Mouse (Mus musculus): Measurements from ENCODE around the gene Lifr. TPM values are rescaled to one million over a fixed set of nuclear protein-coding genes. Genes with fewer than 3 reads are reported as not detected.

Gene Lifr
- polyA plus RNA-seq, 1 experiment from 2014 or later, result 28.7 TPM

GRCm38 (mm10) chr15:7088691-7089090 lies 1.7 kb upstream of the Lifr start:
- Histone ChIP-seq H3K4me3 (ENCODE audit: low read depth, low read length) (no peak overlapping the region), H3K9ac (ENCODE audit: low read depth, low read length) (no peak overlapping the region), H3K9me3 (ENCODE audit: control insufficient read depth, low read length) (no peaks in the 10 kb centered on the region), H3K27ac (ENCODE audit: low read depth, low read length) (no peak overlapping the region), H3K27me3 (replicated peaks; ENCODE audit: control insufficient read depth, insufficient read depth, low read length) (no peaks in the 10 kb centered on the region; the same call in 1 of the 2 replicates), H3K4me2 (no peak overlapping the region), H3K4me1 (replicated peaks; ENCODE audit: control insufficient read depth, insufficient read depth, low read length) (no peaks in the 10 kb centered on the region), H3K36me3 (ENCODE audit: control insufficient read depth, insufficient read depth, low read length) (no peaks in the 10 kb centered on the region)
- DNase-seq (ENCODE audit: low spot score) (no peak), ATAC-seq (replicated peaks; ENCODE audit: low FRiP score) (0 out of 2 replicates have a peak, but pooled peaks have one; percentile 36)
- WGBS, result 13% methylated on average over 2 of the region's 2 CpGs

GRCm38 (mm10) chr15:7092321-7092720 lies 1.9 kb downstream of the Lifr start:
- no peak for ATAC-seq (replicated peaks; ENCODE audit: low FRiP score)
- DNase-seq (ENCODE audit: low spot score), result no peak
- Histone ChIP-seq H3K4me1 (replicated peaks; ENCODE audit: control insufficient read depth, insufficient read depth, low read length) (no peaks in the 10 kb centered on the region), H3K36me3 (ENCODE audit: control insufficient read depth, insufficient read depth, low read length) (no peaks in the 10 kb centered on the region), H3K4me3 (ENCODE audit: low read depth, low read length) (no peak overlapping the region), H3K4me2 (peak overlapping the region; percentile 44), H3K9ac (ENCODE audit: low read depth, low read length) (no peak overlapping the region), H3K9me3 (ENCODE audit: control insufficient read depth, low read length) (no peaks in the 10 kb centered on the region), H3K27me3 (replicated peaks; ENCODE audit: control insufficient read depth, insufficient read depth, low read length) (no peaks in the 10 kb centered on the region), H3K27ac (ENCODE audit: low read depth, low read length) (no peak overlapping the region)
- WGBS, result 33% methylated on average over 8 of the region's 8 CpGs

GRCm38 (mm10) chr15:7099406-7099805 lies 9.0 kb downstream of the Lifr start:
- H3K36me3 ChIP-seq (ENCODE audit: control insufficient read depth, insufficient read depth, low read length), result no peaks in the 10 kb centered on the region
- no peaks in the 10 kb centered on the region for H3K4me1 ChIP-seq (replicated peaks; ENCODE audit: control insufficient read depth, insufficient read depth, low read length)
- WGBS, result 65% methylated on average over 1 of the region's 1 CpGs
- H3K27ac ChIP-seq (ENCODE audit: low read depth, low read length), result no peak overlapping the region
- no peaks in the 10 kb centered on the region for H3K27me3 ChIP-seq (replicated peaks; ENCODE audit: control insufficient read depth, insufficient read depth, low read length)
- H3K4me3 ChIP-seq (ENCODE audit: low read depth, low read length), result no peak overlapping the region
- H3K9ac ChIP-seq (ENCODE audit: low read depth, low read length), result no peak overlapping the region
- no peak overlapping the region for H3K4me2 ChIP-seq
- DNase-seq (ENCODE audit: low spot score) (no peak), ATAC-seq (replicated peaks; ENCODE audit: low FRiP score) (no peak)
- H3K9me3 ChIP-seq (ENCODE audit: control insufficient read depth, low read length), result no peaks in the 10 kb centered on the region

GRCm38 (mm10) chr15:7100226-7100625 lies 9.8 kb downstream of the Lifr start:
- WGBS, result 88% methylated on average over 6 of the region's 6 CpGs
- H3K27me3 ChIP-seq (replicated peaks; ENCODE audit: control insufficient read depth, insufficient read depth, low read length), result no peaks in the 10 kb centered on the region
- no peak overlapping the region for H3K4me3 ChIP-seq (ENCODE audit: low read depth, low read length)
- H3K4me2 ChIP-seq, result no peak overlapping the region
- no peak for ATAC-seq (replicated peaks; ENCODE audit: low FRiP score)
- H3K36me3 ChIP-seq (ENCODE audit: control insufficient read depth, insufficient read depth, low read length), result no peaks in the 10 kb centered on the region
- no peaks in the 10 kb centered on the region for H3K9me3 ChIP-seq (ENCODE audit: control insufficient read depth, low read length)
- no peak overlapping the region for H3K27ac ChIP-seq (ENCODE audit: low read depth, low read length)
- no peak for DNase-seq (ENCODE audit: low spot score)
- no peak overlapping the region for H3K9ac ChIP-seq (ENCODE audit: low read depth, low read length)
- H3K4me1 ChIP-seq (replicated peaks; ENCODE audit: control insufficient read depth, insufficient read depth, low read length), result no peaks in the 10 kb centered on the region

GRCm38 (mm10) chr15:7103051-7103450 lies 12.6 kb downstream of the Lifr start:
- Histone ChIP-seq H3K4me1 (replicated peaks; ENCODE audit: control insufficient read depth, insufficient read depth, low read length) (no peaks in the 10 kb centered on the region), H3K9me3 (ENCODE audit: control insufficient read depth, low read length) (no peaks in the 10 kb centered on the region), H3K27ac (ENCODE audit: low read depth, low read length) (no peak overlapping the region), H3K36me3 (ENCODE audit: control insufficient read depth, insufficient read depth, low read length) (no peaks in the 10 kb centered on the region), H3K4me2 (no peak overlapping the region), H3K27me3 (replicated peaks; ENCODE audit: control insufficient read depth, insufficient read depth, low read length) (no peaks in the 10 kb centered on the region), H3K4me3 (ENCODE audit: low read depth, low read length) (no peak overlapping the region), H3K9ac (ENCODE audit: low read depth, low read length) (no peak overlapping the region)
- ATAC-seq (replicated peaks; ENCODE audit: low FRiP score) (no peak), DNase-seq (ENCODE audit: low spot score) (no peak)
- 89% methylated on average over 2 of the region's 2 CpGs for WGBS

- DNase-seq (ENCODE audit: low spot score), result no peak
- no peak for ATAC-seq (replicated peaks; ENCODE audit: low FRiP score)
- no peak overlapping the region for H3K27ac ChIP-seq (ENCODE audit: low read depth, low read length)
- H3K9ac ChIP-seq (ENCODE audit: low read depth, low read length), result no peak overlapping the region
- no peaks in the 10 kb centered on the region for H3K4me1 ChIP-seq (replicated peaks; ENCODE audit: control insufficient read depth, insufficient read depth, low read length)
- H3K4me2 ChIP-seq, result no peak overlapping the region
- no peak overlapping the region for H3K4me3 ChIP-seq (ENCODE audit: low read depth, low read length)
- no peaks in the 10 kb centered on the region for H3K36me3 ChIP-seq (ENCODE audit: control insufficient read depth, insufficient read depth, low read length)
- no peaks in the 10 kb centered on the region for H3K9me3 ChIP-seq (ENCODE audit: control insufficient read depth, low read length)
- 54% methylated on average over 5 of the region's 5 CpGs for WGBS
- H3K27me3 ChIP-seq (replicated peaks; ENCODE audit: control insufficient read depth, insufficient read depth, low read length), result no peaks in the 10 kb centered on the region
These were observed 14.8 kb downstream of the Lifr start for GRCm38 (mm10) chr15:7105224-7105623.

- H3K9ac ChIP-seq (ENCODE audit: low read depth, low read length), result no peak overlapping the region
These were observed 17.7 kb downstream of the Lifr start for GRCm38 (mm10) chr15:7108160-7108559.

GRCm38 (mm10) chr15:7112227-7112907 lies 22.0 kb downstream of the Lifr start:
- no peak for ATAC-seq (replicated peaks; ENCODE audit: low FRiP score)
- Histone ChIP-seq H3K4me3 (ENCODE audit: low read depth, low read length) (no peak overlapping the region), H3K9me3 (ENCODE audit: control insufficient read depth, low read length) (no peaks in the 10 kb centered on the region), H3K4me1 (replicated peaks; ENCODE audit: control insufficient read depth, insufficient read depth, low read length) (no peaks in the 10 kb centered on the region), H3K27me3 (replicated peaks; ENCODE audit: control insufficient read depth, insufficient read depth, low read length) (no peaks in the 10 kb centered on the region), H3K36me3 (ENCODE audit: control insufficient read depth, insufficient read depth, low read length) (no peaks in the 10 kb centered on the region), H3K27ac (ENCODE audit: low read depth, low read length) (no peak overlapping the region), H3K4me2 (no peak overlapping the region), H3K9ac (ENCODE audit: low read depth, low read length) (no peak overlapping the region)
- 70% methylated on average over 6 of the region's 6 CpGs for WGBS
- DNase-seq (ENCODE audit: low spot score), result peak; percentile 19

More at GRCm38 (mm10) chr15:7108160-7108559, 17.7 kb downstream of the Lifr start:
- Histone ChIP-seq H3K4me2 (no peak overlapping the region), H3K4me1 (replicated peaks; ENCODE audit: control insufficient read depth, insufficient read depth, low read length) (no peaks in the 10 kb centered on the region), H3K4me3 (ENCODE audit: low read depth, low read length) (no peak overlapping the region), H3K36me3 (ENCODE audit: control insufficient read depth, insufficient read depth, low read length) (no peaks in the 10 kb centered on the region), H3K9me3 (ENCODE audit: control insufficient read depth, low read length) (no peaks in the 10 kb centered on the region), H3K27me3 (replicated peaks; ENCODE audit: control insufficient read depth, insufficient read depth, low read length) (no peaks in the 10 kb centered on the region), H3K27ac (ENCODE audit: low read depth, low read length) (no peak overlapping the region)
- DNase-seq (ENCODE audit: low spot score), result no peak
- no peak for ATAC-seq (replicated peaks; ENCODE audit: low FRiP score)
- WGBS, result 89% methylated on average over 6 of the region's 6 CpGs

GRCm38 (mm10) chr15:7113906-7114305 lies 23.5 kb downstream of the Lifr start:
- H3K36me3 ChIP-seq (ENCODE audit: control insufficient read depth, insufficient read depth, low read length), result no peaks in the 10 kb centered on the region
- H3K27ac ChIP-seq (ENCODE audit: low read depth, low read length), result no peak overlapping the region
- 54% methylated on average over 3 of the region's 3 CpGs for WGBS
- no peak overlapping the region for H3K9ac ChIP-seq (ENCODE audit: low read depth, low read length)
- no peaks in the 10 kb centered on the region for H3K4me1 ChIP-seq (replicated peaks; ENCODE audit: control insufficient read depth, insufficient read depth, low read length)
- H3K4me2 ChIP-seq, result no peak overlapping the region
- no peaks in the 10 kb centered on the region for H3K27me3 ChIP-seq (replicated peaks; ENCODE audit: control insufficient read depth, insufficient read depth, low read length)
- DNase-seq (ENCODE audit: low spot score) (peak; percentile 9), ATAC-seq (replicated peaks; ENCODE audit: low FRiP score) (no peak)
- H3K4me3 ChIP-seq (ENCODE audit: low read depth, low read length), result no peak overlapping the region
- no peaks in the 10 kb centered on the region for H3K9me3 ChIP-seq (ENCODE audit: control insufficient read depth, low read length)

Measured in liver, embryonic 11.5 days (tissue).